Mouse (Mus musculus) right cerebral cortex, postnatal 25 days (tissue): ENCODE data around the gene Dpy19l3.
A peak's percentile ranks its signal among the peaks of the same experiment; 100 is the strongest.

Experiments
- DNase-seq: peaks from one replicate; pipeline ENCODE4 v3.0.0; 2022

Dpy19l3 gene

GRCm38 (mm10) chr7:35754033-35754885 lies at the start of gene Dpy19l3:
Gene Dpy19l3, minus strand, starts transcription at chr7:35754454.
- DNase-seq, result peak; percentile 89

GRCm38 (mm10) chr7:35802906-35803595 lies 48.8 kb upstream of the Dpy19l3 start, which contains the start of gene Zfp507:
Gene Zfp507, minus strand, starts transcription at chr7:35803003.
- peak; percentile 89 for DNase-seq

GRCm38 (mm10) chr7:35802201-35802905 lies 48.1 kb upstream of the Dpy19l3 start:
- DNase-seq, result no peak

- DNase-seq, result no peak
Observed at GRCm38 (mm10) chr7:35796123-35796522, 41.9 kb upstream of the Dpy19l3 start.

- DNase-seq, result no peak
Observed at GRCm38 (mm10) chr7:35794145-35794664, 40.0 kb upstream of the Dpy19l3 start.

GRCm38 (mm10) chr7:35792150-35792848 lies 38.0 kb upstream of the Dpy19l3 start:
- DNase-seq, result peak; percentile 21

GRCm38 (mm10) chr7:35790926-35791325 lies 36.7 kb upstream of the Dpy19l3 start:
- no peak for DNase-seq

- DNase-seq, result no peak
Observed at GRCm38 (mm10) chr7:35790201-35790600, 35.9 kb upstream of the Dpy19l3 start.

GRCm38 (mm10) chr7:35785579-35785978 lies 31.3 kb upstream of the Dpy19l3 start:
- no peak for DNase-seq

- no peak for DNase-seq
Observed at GRCm38 (mm10) chr7:35782252-35782651, 28.0 kb upstream of the Dpy19l3 start.

GRCm38 (mm10) chr7:35774127-35774526 lies 19.9 kb upstream of the Dpy19l3 start:
- DNase-seq, result no peak

- no peak for DNase-seq
Observed at GRCm38 (mm10) chr7:35772347-35772746, 18.1 kb upstream of the Dpy19l3 start.

- DNase-seq, result no peak
Observed at GRCm38 (mm10) chr7:35771106-35771505, 16.9 kb upstream of the Dpy19l3 start.

GRCm38 (mm10) chr7:35770122-35770521 lies 15.9 kb upstream of the Dpy19l3 start:
- DNase-seq, result no peak

- DNase-seq, result no peak
Observed at GRCm38 (mm10) chr7:35764461-35764860, 10.2 kb upstream of the Dpy19l3 start.

- DNase-seq, result no peak
Observed at GRCm38 (mm10) chr7:35761801-35762200, 7.5 kb upstream of the Dpy19l3 start.

- no peak for DNase-seq
Observed at GRCm38 (mm10) chr7:35759602-35760001, 5.3 kb upstream of the Dpy19l3 start.

- peak; percentile 20 for DNase-seq
Observed at GRCm38 (mm10) chr7:35756510-35757440, 2.5 kb upstream of the Dpy19l3 start.

GRCm38 (mm10) chr7:35754886-35755168 lies 573 bp upstream of the Dpy19l3 start:
- DNase-seq, result no peak

- DNase-seq, result peak; percentile 54
Observed at GRCm38 (mm10) chr7:35753319-35754032, 778 bp downstream of the Dpy19l3 start.

- no peak for DNase-seq
Observed at GRCm38 (mm10) chr7:35750873-35751272, 3.4 kb downstream of the Dpy19l3 start.
